Mouse (Mus musculus) liver, adult 2 months (tissue): ENCODE measurements around the gene Taf13.

Experiments used
- CTCF ChIP-seq: fragments of 200-500 bp; IDR thresholded peaks from 2 replicates; pipeline ENCODE4 v1.5.1; 2011; ENCODE audit warnings: low read depth, low read length, control low read depth
- POLR2A ChIP-seq: fragments of 200-500 bp; IDR thresholded peaks from 2 replicates; pipeline ENCODE4 v1.6.1; 2011; ENCODE audit warnings: low read length, control low read depth; ENCODE audit not compliant: insufficient read depth; ENCODE audit errors: extremely low read depth

- TF ChIP-seq CTCF (no peak), POLR2A (no peak)
These were observed 8.7 kb upstream of the Taf13 start for GRCm38 (mm10) chr3:108562777-108563271.
